Mouse (Mus musculus) forebrain, postnatal 0 days (tissue): Measurements from ENCODE around the gene Map3k15. TPM values are rescaled to one million over a fixed set of nuclear protein-coding genes. Genes with fewer than 3 reads are reported as not detected.

Experiments
- ATAC-seq: fragments of 200-750 bp; cut with Nextera tagmentation; 2 replicates; pipeline ENCODE4 v1.8.0; 2017; ENCODE audit warnings: mild to moderate bottlenecking, moderate library complexity
- DNase-seq: peaks from one replicate; pipeline ENCODE4 v3.0.0-alpha.2; 2015
- H3K27ac ChIP-seq: fragments of 300-500 bp; sonication (generic); 2 replicates; pipeline ENCODE4 v1.5.1; 2014; ENCODE audit warnings: low read depth, mild to moderate bottlenecking, antibody characterized with exemption, low read length, moderate library complexity, mixed read lengths
- H3K27me3 ChIP-seq: fragments of 300-500 bp; sonication (generic); 2 replicates; pipeline ENCODE4 v1.6.1; 2014; ENCODE audit warnings: mild to moderate bottlenecking, low read length, mixed read lengths; ENCODE audit not compliant: insufficient read depth
- H3K36me3 ChIP-seq: fragments of 300-500 bp; sonication (generic); 2 replicates; pipeline ENCODE4 v1.6.1; 2014; ENCODE audit warnings: mild to moderate bottlenecking, moderate library complexity; ENCODE audit not compliant: insufficient read depth
- H3K4me1 ChIP-seq: fragments of 300-500 bp; sonication (generic); 2 replicates; pipeline ENCODE4 v1.6.1; 2014; ENCODE audit warnings: antibody characterized with exemption; ENCODE audit not compliant: insufficient read depth
- H3K4me2 ChIP-seq: fragments of 300-500 bp; sonication (generic); 2 replicates; pipeline ENCODE4 v1.6.1; 2014; ENCODE audit warnings: low read depth, mild to moderate bottlenecking, moderate library complexity
- H3K4me3 ChIP-seq: fragments of 300-500 bp; sonication (generic); 2 replicates; pipeline ENCODE4 v1.5.1; 2014; ENCODE audit warnings: low read depth, low read length, mixed read lengths
- H3K9ac ChIP-seq: fragments of 300-500 bp; sonication (generic); 2 replicates; pipeline ENCODE4 v1.6.1; 2014; ENCODE audit warnings: mild to moderate bottlenecking
- H3K9me3 ChIP-seq: fragments of 300-500 bp; sonication (generic); 2 replicates; pipeline ENCODE4 v1.6.1; 2016; ENCODE audit warnings: low read length
- CTCF ChIP-seq: sonication (generic); IDR thresholded peaks from 2 replicates; pipeline ENCODE4 v1.5.1; 2016; ENCODE audit warnings: antibody characterized with exemption, control low read depth, low read depth
- WGBS: fragments of 180-500 bp; shearing (Covaris S2); extraction: QIAGEN DNeasy Blood & Tissue Kit; methylation state at CpG from one replicate; pipeline ENCODE4 v1.1.7; 2014; 5-methylcytosine and 5-hydroxymethylcytosine counted together
- polyA plus RNA-seq: library from polyadenylated mRNA; unstranded; fragments of >200 nt; fragmentation: Nextera tagmentation; extraction: Ambion mirVana; gene quantifications from 2 replicates; pipeline ENCODE4 v1.2.1, GENCODE M21; 2015
- total RNA-seq: library from RNA; depleted of rRNA; stranded (reverse); fragments of >200 nt; gene quantifications from 2 replicates; pipeline ENCODE4 v1.2.3, GENCODE M21; 2014

Gene Map3k15
- total and polyA plus RNA-seq, 2 experiments from 2014 or later, result 0.22 to 1.3 TPM

DNA sequence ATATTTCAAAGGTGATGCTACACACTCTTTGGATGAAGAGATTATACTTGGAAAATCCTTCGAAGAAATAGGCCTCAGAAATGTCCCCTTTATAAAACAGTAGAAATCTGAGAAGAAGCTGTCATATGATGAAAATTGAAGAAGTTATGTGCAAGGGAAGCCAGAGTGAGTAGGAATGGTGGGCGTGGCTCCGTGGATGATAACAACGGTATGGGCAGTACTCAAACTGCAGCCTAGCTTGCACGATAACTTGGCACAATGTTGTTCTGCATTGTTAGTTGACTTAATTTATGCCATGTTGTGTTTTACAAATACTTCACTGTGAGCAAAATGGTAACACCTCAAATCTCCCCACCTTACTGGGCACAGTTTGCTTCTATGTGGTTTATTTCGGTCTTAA is 7.6 kb downstream of the Map3k15 start:
- TF ChIP-seq CTCF, result no peak
- no peak overlapping the region for H3K4me2 ChIP-seq
- 88% methylated on average over 6 of the region's 6 CpGs for WGBS
- no peaks in the 10 kb centered on the region for H3K27me3 ChIP-seq
- ATAC-seq, result no peak
- no peak overlapping the region for H3K9ac ChIP-seq
- no peaks in the 10 kb centered on the region for H3K9me3 ChIP-seq
- no peak overlapping the region for H3K4me3 ChIP-seq
- H3K27ac ChIP-seq, result no peak overlapping the region
- no peaks in the 10 kb centered on the region for H3K4me1 ChIP-seq
- DNase-seq, result no peak
- no peaks in the 10 kb centered on the region for H3K36me3 ChIP-seq

DNA sequence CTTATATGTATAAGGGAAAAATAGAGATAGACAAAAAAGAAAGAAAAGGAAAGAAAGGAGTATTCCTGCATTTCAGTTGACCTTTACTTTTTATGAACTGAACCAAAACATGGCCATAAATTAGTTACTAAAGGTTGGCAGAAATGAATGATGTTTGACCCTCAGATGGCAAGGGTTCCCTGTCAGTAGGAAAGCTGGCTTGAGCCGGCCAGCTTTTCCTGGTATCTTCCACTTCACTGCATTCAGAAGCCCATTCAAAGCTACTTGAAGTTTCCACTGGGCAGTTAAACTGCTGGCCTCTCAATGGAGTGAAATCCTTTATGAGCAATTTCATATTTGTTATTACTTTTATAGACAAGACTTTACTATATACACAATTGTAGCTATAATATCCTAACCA is 65.1 kb downstream of the Map3k15 start:
- DNase-seq, result no peak
- H3K9ac ChIP-seq, result no peak overlapping the region
- no peak for TF ChIP-seq CTCF
- no peak overlapping the region for H3K4me2 ChIP-seq
- H3K4me3 ChIP-seq, result no peak overlapping the region
- H3K9me3 ChIP-seq, result no peaks in the 10 kb centered on the region
- H3K27me3 ChIP-seq, result no peaks in the 10 kb centered on the region
- H3K36me3 ChIP-seq, result no peaks in the 10 kb centered on the region
- 62% methylated on average over 1 of the region's 1 CpGs for whole genome bisulfite sequencing
- no peak overlapping the region for H3K27ac ChIP-seq
- H3K4me1 ChIP-seq, result no peaks in the 10 kb centered on the region
- ATAC-seq, result no peak

DNA sequence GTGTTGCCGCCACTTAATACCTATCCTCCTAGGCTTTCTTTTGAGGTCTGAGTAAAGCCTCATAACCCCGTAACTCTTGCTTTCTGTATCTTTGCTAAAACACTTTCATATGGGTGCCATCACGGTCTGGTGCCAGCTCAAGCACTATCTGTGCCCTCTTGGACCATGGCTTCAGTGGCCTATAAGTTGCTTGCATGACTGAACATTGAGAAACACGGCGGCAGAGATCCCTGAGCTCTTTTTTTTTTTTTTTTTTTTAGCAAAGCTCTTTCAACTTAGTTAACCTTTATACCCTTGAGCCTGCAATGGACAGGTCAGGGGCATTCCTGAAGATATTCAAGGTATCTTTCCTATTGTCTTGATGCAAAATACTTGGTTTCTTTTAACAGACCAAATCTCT is 66.4 kb downstream of the Map3k15 start:
- ATAC-seq (no peak), DNase-seq (no peak)
- 80% methylated on average over 5 of the region's 5 CpGs for WGBS
- Histone ChIP-seq H3K4me2 (no peak overlapping the region), H3K9ac (no peak overlapping the region), H3K4me3 (no peak overlapping the region), H3K36me3 (no peaks in the 10 kb centered on the region), H3K27me3 (no peaks in the 10 kb centered on the region), H3K27ac (no peak overlapping the region), H3K9me3 (no peaks in the 10 kb centered on the region), H3K4me1 (no peaks in the 10 kb centered on the region)
- no peak for TF ChIP-seq CTCF

DNA sequence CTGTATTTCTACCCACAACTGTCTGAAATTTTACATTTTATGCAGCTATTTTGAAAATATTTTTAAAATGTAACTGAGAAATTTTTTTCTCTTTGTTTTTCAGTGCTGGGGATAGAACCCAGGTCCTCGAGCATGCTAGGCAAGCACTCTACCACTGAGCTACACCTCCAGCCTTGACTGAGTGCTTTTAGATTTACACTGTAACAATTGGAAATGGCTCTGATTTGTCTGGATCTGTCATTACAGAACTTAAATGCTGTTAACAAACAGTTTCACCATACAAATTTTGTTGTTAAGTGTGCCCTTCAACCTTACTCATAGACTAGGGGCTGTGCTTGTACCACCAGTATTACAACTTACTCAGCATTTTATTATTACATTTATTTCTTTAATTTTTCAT is 103.7 kb downstream of the Map3k15 start:
- WGBS, result 59% methylated on average over 1 of the region's 1 CpGs
- Histone ChIP-seq H3K4me1 (no peaks in the 10 kb centered on the region), H3K4me2 (no peak overlapping the region), H3K27ac (no peak overlapping the region), H3K27me3 (no peaks in the 10 kb centered on the region), H3K9me3 (no peaks in the 10 kb centered on the region), H3K36me3 (no peaks in the 10 kb centered on the region), H3K4me3 (no peak overlapping the region), H3K9ac (no peak overlapping the region)
- no peak for TF ChIP-seq CTCF
- DNase-seq (no peak), ATAC-seq (no peak)

DNA sequence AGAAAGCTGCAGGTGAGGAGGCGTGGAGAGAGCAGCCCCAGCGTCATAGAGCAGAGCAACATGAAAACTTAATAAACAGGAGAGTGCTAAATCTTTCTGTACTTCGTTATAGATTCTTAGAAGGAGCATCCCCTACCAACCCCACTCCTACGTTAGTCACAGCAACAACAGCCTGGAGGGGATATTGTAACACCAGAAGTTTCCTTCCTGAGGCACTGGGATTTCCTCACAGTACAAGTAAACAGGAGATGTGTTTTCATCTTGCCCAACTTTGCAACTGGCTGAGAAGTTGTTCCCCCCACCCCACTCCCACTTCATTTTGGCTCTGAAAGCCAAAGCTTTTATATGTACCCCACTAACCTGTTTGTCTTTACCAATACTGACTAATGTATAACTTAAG is 119.6 kb downstream of the Map3k15 start:
- H3K36me3 ChIP-seq, result no peaks in the 10 kb centered on the region
- TF ChIP-seq CTCF, result no peak
- ATAC-seq, result no peak

DNA sequence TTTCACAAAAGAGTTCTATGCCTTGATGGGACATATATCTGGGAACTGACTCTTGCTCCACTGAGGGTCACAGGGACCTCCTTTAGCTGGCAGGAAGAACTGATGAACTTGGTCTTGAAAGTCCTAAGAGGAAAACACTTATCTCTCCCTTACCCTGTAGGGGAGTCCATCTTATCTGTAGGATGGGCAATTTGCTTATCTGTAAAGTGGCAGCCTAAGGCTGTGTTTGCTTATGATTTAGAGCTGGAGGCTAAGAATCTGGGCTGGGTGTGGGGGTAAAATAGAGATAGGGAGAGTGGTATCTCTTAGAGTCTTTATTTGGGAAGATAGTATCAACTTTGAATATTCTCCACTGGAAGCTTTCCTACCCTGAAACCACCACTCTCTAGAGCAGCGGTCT is 125.5 kb downstream of the Map3k15 start:
- ATAC-seq (no peak), DNase-seq (no peak)
- no peak for TF ChIP-seq CTCF
- Histone ChIP-seq H3K4me1 (no peaks in the 10 kb centered on the region), H3K27me3 (no peaks in the 10 kb centered on the region), H3K4me2 (no peak overlapping the region), H3K9ac (no peak overlapping the region), H3K4me3 (no peak overlapping the region), H3K36me3 (no peaks in the 10 kb centered on the region), H3K27ac (no peak overlapping the region), H3K9me3 (no peaks in the 10 kb centered on the region)
- WGBS, result 96% methylated on average over 1 of the region's 1 CpGs

More for the DNA sequence above, 119.6 kb downstream of the Map3k15 start:
- Histone ChIP-seq H3K4me1 (no peaks in the 10 kb centered on the region), H3K4me3 (no peak overlapping the region), H3K27me3 (no peaks in the 10 kb centered on the region), H3K27ac (no peak overlapping the region), H3K9ac (no peak overlapping the region), H3K4me2 (no peak overlapping the region), H3K9me3 (no peaks in the 10 kb centered on the region)
- 69% methylated on average over 4 of the region's 4 CpGs for WGBS
- no peak for DNase-seq

DNA sequence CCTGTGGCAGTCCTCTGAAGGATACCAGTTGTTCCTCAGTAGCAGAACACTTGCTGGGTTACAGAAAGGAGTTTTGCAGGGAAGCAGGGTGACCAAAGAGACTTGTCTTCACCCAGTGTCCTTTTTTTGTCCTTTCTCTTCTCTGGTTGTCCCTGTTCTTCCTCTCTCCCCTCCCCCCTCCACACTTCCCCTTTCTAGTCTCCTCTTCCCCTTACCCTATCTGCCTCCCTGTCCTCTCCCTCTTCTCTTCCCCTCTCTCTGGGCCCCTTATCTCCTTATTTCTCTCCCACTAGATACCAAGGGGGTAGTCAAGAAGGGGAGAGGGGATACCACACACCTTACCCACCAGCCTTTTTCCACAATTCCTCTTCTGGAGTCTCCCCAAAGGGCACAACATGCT is 127.8 kb downstream of the Map3k15 start:
- no peak for TF ChIP-seq CTCF
- no peak overlapping the region for H3K9ac ChIP-seq
- ATAC-seq, result no peak

DNA sequence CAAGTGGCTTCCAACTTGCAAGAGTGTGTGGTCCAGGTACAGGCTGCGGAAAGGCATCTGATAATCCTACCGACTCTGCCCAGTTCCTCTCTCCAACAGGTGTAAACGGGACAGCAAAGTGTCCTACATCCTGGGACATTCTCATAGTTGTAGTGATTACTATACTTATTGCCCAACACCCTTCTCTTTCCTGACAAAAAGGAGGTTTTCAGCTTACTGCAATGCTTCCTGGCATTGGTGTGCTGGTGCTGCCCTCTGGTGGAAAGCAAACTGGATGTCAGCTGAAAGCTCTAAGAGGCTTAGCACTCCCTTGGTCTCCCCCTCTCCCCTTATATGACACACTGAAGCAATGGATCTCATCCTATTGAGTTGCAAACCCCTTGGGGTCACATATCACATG is 128.4 kb downstream of the Map3k15 start:
- Histone ChIP-seq H3K9ac (no peak overlapping the region), H3K4me1 (no peaks in the 10 kb centered on the region), H3K36me3 (peaks cover 2% of the 10 kb centered on the region; the same call in 1 of the 2 replicates), H3K4me2 (no peak overlapping the region), H3K9me3 (no peaks in the 10 kb centered on the region), H3K27ac (no peak overlapping the region), H3K4me3 (no peak overlapping the region), H3K27me3 (no peaks in the 10 kb centered on the region)
- DNase-seq (peak; percentile 78), ATAC-seq (peak; percentile 83)
- peak; percentile 86 for TF ChIP-seq CTCF
- 82% methylated on average over 3 of the region's 3 CpGs for WGBS

More for the DNA sequence above, 127.8 kb downstream of the Map3k15 start:
- no peak for DNase-seq
- Histone ChIP-seq H3K9me3 (no peaks in the 10 kb centered on the region), H3K4me1 (no peaks in the 10 kb centered on the region), H3K36me3 (no peaks in the 10 kb centered on the region), H3K4me2 (no peak overlapping the region), H3K27me3 (no peaks in the 10 kb centered on the region), H3K27ac (no peak overlapping the region), H3K4me3 (no peak overlapping the region)
